Mouse (Mus musculus): Measurements from ENCODE around the gene Ak4.
A peak's percentile ranks its signal among the peaks of the same experiment; 100 is the strongest.
"Not testable (repeated sequence)": the region's sequence is repeated elsewhere in the genome, so short reads cannot be mapped to it uniquely, and the experiment has no call there.

Gene Ak4

GRCm38 (mm10) chr4:101424495-101424894 lies 5.4 kb downstream of the Ak4 start:
- no peak for DNase-seq

- no peak for DNase-seq
These were observed 6.0 kb downstream of the Ak4 start for GRCm38 (mm10) chr4:101425119-101425518.

- no peak for DNase-seq
These were observed 6.6 kb downstream of the Ak4 start for GRCm38 (mm10) chr4:101425666-101426065.

GRCm38 (mm10) chr4:101426566-101426965 lies 7.5 kb downstream of the Ak4 start:
- no peak for DNase-seq

GRCm38 (mm10) chr4:101427886-101428680 lies 9.0 kb downstream of the Ak4 start:
- no peak for DNase-seq

- no peak for DNase-seq
These were observed 10.0 kb downstream of the Ak4 start for GRCm38 (mm10) chr4:101429073-101429472.

- no peak for DNase-seq
These were observed 10.9 kb downstream of the Ak4 start for GRCm38 (mm10) chr4:101430000-101430399.

GRCm38 (mm10) chr4:101436761-101437512 lies 17.9 kb downstream of the Ak4 start:
- DNase-seq: no peak

GRCm38 (mm10) chr4:101438271-101438670 lies 19.2 kb downstream of the Ak4 start:
- no peak for DNase-seq

GRCm38 (mm10) chr4:101439738-101440389 lies 20.8 kb downstream of the Ak4 start:
- DNase-seq: no peak

- no peak for DNase-seq
These were observed 23.7 kb downstream of the Ak4 start for GRCm38 (mm10) chr4:101442791-101443190.

- no peak for DNase-seq
These were observed 24.4 kb downstream of the Ak4 start for GRCm38 (mm10) chr4:101443419-101443991.

- no peak for DNase-seq
These were observed 26.6 kb downstream of the Ak4 start for GRCm38 (mm10) chr4:101445660-101446059.

GRCm38 (mm10) chr4:101446606-101447005 lies 27.5 kb downstream of the Ak4 start:
- DNase-seq: not testable (repeated sequence)

GRCm38 (mm10) chr4:101448701-101449100 lies 29.6 kb downstream of the Ak4 start:
- no peak for DNase-seq

- DNase-seq: no peak
These were observed 30.3 kb downstream of the Ak4 start for GRCm38 (mm10) chr4:101449344-101449743.

- DNase-seq: no peak
These were observed 31.2 kb downstream of the Ak4 start for GRCm38 (mm10) chr4:101450150-101450780.

- no peak for DNase-seq
These were observed 32.0 kb downstream of the Ak4 start for GRCm38 (mm10) chr4:101451089-101451488.

GRCm38 (mm10) chr4:101452829-101453228 lies 33.8 kb downstream of the Ak4 start:
- DNase-seq: no peak

- DNase-seq: no peak
These were observed 38.1 kb downstream of the Ak4 start for GRCm38 (mm10) chr4:101457176-101457575.

- DNase-seq: peak; percentile 45 to 46
These were observed 39.3 kb downstream of the Ak4 start for GRCm38 (mm10) chr4:101458341-101458740.

GRCm38 (mm10) chr4:101459358-101459757 lies 40.3 kb downstream of the Ak4 start:
- DNase-seq: no peak

- DNase-seq: no peak
These were observed 41.0 kb downstream of the Ak4 start for GRCm38 (mm10) chr4:101460114-101460513.

Data from B cell, adult 2 months (primary cell).